Mouse (Mus musculus): ENCODE data around the gene Mb21d2.

GRCm38 (mm10) chr16:28845336-28845735 lies 84.1 kb downstream of the Mb21d2 start:
- TF ChIP-seq CTCF (IDR thresholded peaks at IDR 0.05 in 2 of 3, conservative IDR thresholded peaks at IDR 0.05 in 1 of 3; ENCODE audit: control insufficient read depth in 1 of 3, insufficient read depth in 1 of 3, low read depth in 2 of 3, low read length in 3 of 3, poor library complexity in 1 of 3, severe bottlenecking in 1 of 3), result no peak
- TF ChIP-seq POLR2A (IDR thresholded peaks at IDR 0.05; ENCODE audit: control insufficient read depth in 1 of 2, insufficient read depth in 1 of 2, low read depth in 1 of 2, low read length in 2 of 2, poor library complexity in 1 of 2), result no peak
- no peak for TF ChIP-seq ETS1 (IDR thresholded peaks at IDR 0.05; ENCODE audit: low read depth, low read length)
- no peak for TF ChIP-seq MEF2A (IDR thresholded peaks at IDR 0.05; ENCODE audit: extremely low read depth, insufficient replicate concordance, low read depth, low read length, poor library complexity, severe bottlenecking)
- no peak for TF ChIP-seq E2F4 (IDR thresholded peaks at IDR 0.05; ENCODE audit: borderline replicate concordance, low read depth, low read length)
- no peak for TF ChIP-seq BHLHE40 (IDR thresholded peaks at IDR 0.05; ENCODE audit: borderline replicate concordance, low read depth, low read length)
- TF ChIP-seq MAZ (IDR thresholded peaks at IDR 0.05; ENCODE audit: low read depth, low read length), result no peak
- TF ChIP-seq USF1 (IDR thresholded peaks at IDR 0.05; ENCODE audit: low read depth, low read length), result no peak
- no peak for TF ChIP-seq JUND (IDR thresholded peaks at IDR 0.05; ENCODE audit: low read depth, low read length)
- no peak for TF ChIP-seq NRF1 (IDR thresholded peaks at IDR 0.05; ENCODE audit: insufficient read depth, low read depth, low read length, poor library complexity, severe bottlenecking)
